Mouse (Mus musculus) heart, adult 2 months (tissue): Measurements from ENCODE around the gene Pcmt1. TPM values are rescaled to one million over a fixed set of nuclear protein-coding genes. Genes with fewer than 3 reads are reported as not detected.

Experiments used
- DNase-seq, 2 experiments: peaks; one replicate each; pipeline ENCODE4 v3.0.0; 2021
- H3K27ac ChIP-seq: fragments of 200-600 bp; 2 replicates; pipeline ENCODE4 v1.8.1; 2022
- H3K27me3 ChIP-seq: fragments of 200-500 bp; 2 replicates; pipeline ENCODE4 v1.6.1; 2012; ENCODE audit warnings: mild to moderate bottlenecking, low read length, inconsistent platforms, mixed read lengths; ENCODE audit not compliant: control insufficient read depth, insufficient read depth
- H3K36me3 ChIP-seq: fragments of 200-500 bp; 2 replicates; pipeline ENCODE4 v1.6.1; 2012; ENCODE audit warnings: low read length, inconsistent platforms; ENCODE audit not compliant: control insufficient read depth, insufficient read depth
- H3K4me1 ChIP-seq: fragments of 200-500 bp; 2 replicates; pipeline ENCODE4 v1.6.1; 2011; ENCODE audit warnings: low read length; ENCODE audit not compliant: control insufficient read depth, insufficient read depth
- H3K4me3 ChIP-seq: fragments of 200-600 bp; 2 replicates; pipeline ENCODE4 v1.8.1; 2022
- H3K79me2 ChIP-seq: fragments of 200-500 bp; replicated peaks from 2 replicates; pipeline ENCODE4 v1.6.1; 2012; ENCODE audit warnings: mild to moderate bottlenecking, inconsistent platforms, low read length, moderate library complexity, mixed read lengths; ENCODE audit not compliant: control insufficient read depth, insufficient read depth
- H3K9ac ChIP-seq: fragments of 200-500 bp; 2 replicates; pipeline ENCODE4 v1.6.1; 2012; ENCODE audit warnings: low read depth, mild to moderate bottlenecking, control low read depth, inconsistent platforms, low read length, mixed read lengths
- CTCF ChIP-seq: fragments of 200-600 bp; IDR thresholded peaks from 2 replicates; pipeline ENCODE4 v1.8.1; 2022; ENCODE audit warnings: antibody characterized with exemption, mild to moderate bottlenecking, moderate library complexity
- EP300 ChIP-seq: fragments of 200-500 bp; IDR thresholded peaks from 2 replicates; pipeline ENCODE4 v1.6.1; 2011; ENCODE audit warnings: low read depth, low read length, control low read depth; ENCODE audit not compliant: insufficient read depth
- POLR2A ChIP-seq: fragments of 200-500 bp; IDR thresholded peaks from 2 replicates; pipeline ENCODE4 v1.6.1; 2011; ENCODE audit warnings: mild to moderate bottlenecking, low read depth, low read length, control low read depth; ENCODE audit not compliant: insufficient read depth
- WGBS: fragments of 180-500 bp; shearing (Covaris S2); methylation state at CpG from one replicate; pipeline ENCODE4 v1.1.7; 2018; 5-methylcytosine and 5-hydroxymethylcytosine counted together
- intact Hi-C: fragments of 180-260 bp; cut with DNase I; formaldehyde crosslinking; loops from one replicate; pipeline ENCODE4 v1.15.1; 2025
- polyA plus RNA-seq: library from polyadenylated mRNA; depleted of rRNA; stranded (reverse); fragments of >200 nt; gene quantifications from 2 replicates; pipeline ENCODE4 v1.2.3, GENCODE M21; 2012; rRNA removed
- total RNA-seq, 2 experiments: library from RNA; stranded (reverse); gene quantifications; 2 replicates each; pipeline ENCODE4 v1.2.3; 2021

Pcmt1 gene
- total and polyA plus RNA-seq, 3 experiments, result 35.3 to 101 (median 92.5) TPM

GRCm38 (mm10) chr10:7582891-7583557, 97.9 kb downstream of the Pcmt1 start:
- no peak for DNase-seq
- no peaks in the 10 kb centered on the region for H3K27me3 ChIP-seq
- no peak overlapping the region for H3K9ac ChIP-seq
- TF ChIP-seq POLR2A (no peak), CTCF (no peak), EP300 (no peak)
- H3K4me1 ChIP-seq, result no peaks in the 10 kb centered on the region
- H3K36me3 ChIP-seq, result no peaks in the 10 kb centered on the region
- no peak overlapping the region for H3K27ac ChIP-seq
- H3K4me3 ChIP-seq, result no peak overlapping the region
- no peaks in the 10 kb centered on the region for H3K79me2 ChIP-seq
- intact Hi-C loops, result no loop called here
- WGBS, result 28% methylated on average over 7 of the region's 7 CpGs

GRCm38 (mm10) chr10:7582157-7582890, 98.6 kb downstream of the Pcmt1 start:
- no peak overlapping the region for H3K9ac ChIP-seq
- 28% methylated on average over 11 of the region's 11 CpGs for WGBS
- H3K79me2 ChIP-seq, result no peaks in the 10 kb centered on the region
- intact Hi-C loops, result no loop called here
- DNase-seq, result no peak
- no peak overlapping the region for H3K4me3 ChIP-seq
- no peaks in the 10 kb centered on the region for H3K4me1 ChIP-seq
- TF ChIP-seq EP300, result no peak
- TF ChIP-seq CTCF, result no peak
- no peak for TF ChIP-seq POLR2A
- no peaks in the 10 kb centered on the region for H3K36me3 ChIP-seq
- H3K27ac ChIP-seq, result no peak overlapping the region
- H3K27me3 ChIP-seq, result no peaks in the 10 kb centered on the region

DNA sequence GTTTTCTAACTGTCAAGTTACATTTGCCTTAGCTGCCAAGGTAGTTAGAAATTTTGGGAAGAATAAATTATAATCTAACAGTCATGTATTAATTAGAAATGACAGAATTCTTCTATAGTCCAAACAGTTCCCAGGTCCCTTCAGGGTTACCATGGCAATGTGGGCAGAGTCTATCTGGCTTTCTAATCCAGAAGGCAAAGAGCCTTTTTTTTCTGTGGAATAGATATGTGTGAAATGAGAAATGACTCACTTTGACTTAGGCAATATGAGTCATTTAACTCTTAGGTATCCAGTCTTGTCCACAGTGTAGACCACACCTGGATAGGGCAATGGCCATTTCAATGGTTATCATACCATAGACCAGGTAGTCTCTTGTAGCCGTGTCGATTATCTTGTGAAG, 99.5 kb downstream of the Pcmt1 start:
- no peaks in the 10 kb centered on the region for H3K79me2 ChIP-seq
- no peak for DNase-seq
- H3K4me3 ChIP-seq, result no peak overlapping the region
- no peaks in the 10 kb centered on the region for H3K27me3 ChIP-seq
- TF ChIP-seq EP300, result no peak
- TF ChIP-seq CTCF, result no peak
- no peak for TF ChIP-seq POLR2A
- H3K27ac ChIP-seq, result no peak overlapping the region
- H3K9ac ChIP-seq, result no peak overlapping the region
- WGBS, result 92% methylated on average over 2 of the region's 2 CpGs
- no peaks in the 10 kb centered on the region for H3K4me1 ChIP-seq
- no peaks in the 10 kb centered on the region for H3K36me3 ChIP-seq
- intact Hi-C loops, result no loop called here

Other genes starting within 250 kb of the Pcmt1 start
- 1 to 10 TPM; 2.3 to 2.6 TPM for gene Ulbp1, start 207.5 kb downstream of the Pcmt1 start, total RNA-seq
- gene Ulbp1, start 207.5 kb downstream of the Pcmt1 start, polyA plus RNA-seq, result 0.64 and 1.00 TPM in 2 replicates
- gene Lrp11, start 91.3 kb downstream of the Pcmt1 start, total RNA-seq, result 1 to 10 TPM; 2.2 to 3.0 TPM
- 3.0 and 4.2 TPM in 2 replicates for gene Lrp11, start 91.3 kb downstream of the Pcmt1 start, polyA plus RNA-seq
- 1 to 10 TPM; 4.6 to 6.3 TPM for gene Nup43, start 13.6 kb downstream of the Pcmt1 start, total RNA-seq
- 4.9 and 6.7 TPM in 2 replicates for gene Nup43, start 13.6 kb downstream of the Pcmt1 start, polyA plus RNA-seq
- 10 to 100 TPM; 10.8 to 11.5 TPM for gene Lats1, start 78 bp upstream of the Pcmt1 start, total RNA-seq
- gene Lats1, start 78 bp upstream of the Pcmt1 start, polyA plus RNA-seq, result 5.5 and 9.9 TPM in 2 replicates
- 10 to 100 TPM; 11.9 to 14.2 TPM for gene Katna1, start 44.9 kb upstream of the Pcmt1 start, total RNA-seq
- 3.7 and 4.4 TPM in 2 replicates for gene Katna1, start 44.9 kb upstream of the Pcmt1 start, polyA plus RNA-seq
- 100 to 1,000 TPM in 1 of 2 experiments, 10 to 100 TPM in 1; 94.5 to 123 TPM for gene Ginm1, start 111.7 kb upstream of the Pcmt1 start, total RNA-seq
- gene Ginm1, start 111.7 kb upstream of the Pcmt1 start, polyA plus RNA-seq, result 39.6 and 65.7 TPM in 2 replicates
- 10 to 100 TPM; 14.8 to 15.3 TPM for gene Ppil4, start 111.8 kb upstream of the Pcmt1 start, total RNA-seq
- 5.3 and 7.2 TPM in 2 replicates for gene Ppil4, start 111.8 kb upstream of the Pcmt1 start, polyA plus RNA-seq
- gene Zc3h12d, start 151.3 kb upstream of the Pcmt1 start, total RNA-seq, result under 1 TPM; 0.21 to 0.32 TPM
- gene Zc3h12d, start 151.3 kb upstream of the Pcmt1 start, polyA plus RNA-seq, result 0.35 and 0.50 TPM in 2 replicates